Comparison of ENCODE assay signal across 7 mouse cellular contexts in genomic region chrX:11494246-11494630, GRCm38 (mm10).
DNase-seq lines count a peak whose midpoint lies in the region; ATAC-seq lines count a peak whose summit lies in the region.

No protein-coding gene starts in this region.

- peak overlapping the region; percentile 33; the same call in 1 of the 2 replicates for H3K4me3 ChIP-seq in heart, embryonic 13.5 days
- no peak overlapping the region for H3K4me3 ChIP-seq in midbrain, embryonic 11.5 days (ENCODE audit: low read depth, low read length)

- peak; percentile 5 for DNase-seq in urinary bladder, postnatal 14 days (ENCODE audit: low spot score)
- no peak for DNase-seq in urinary bladder, postnatal 25 days (ENCODE audit: low spot score)
- DNase-seq in kidney, postnatal 36 days, result peak; percentile 31 to 35
- DNase-seq in midbrain, embryonic 11.5 days (ENCODE audit: low spot score, missing footprints), result peak; percentile 92
- no peak for DNase-seq in urinary bladder, postnatal 10 days (ENCODE audit: low spot score)

- peak overlapping the region; percentile 90 for H3K27ac ChIP-seq in heart, embryonic 13.5 days (replicated peaks)
- peak overlapping the region; percentile 73 for H3K27ac ChIP-seq in midbrain, embryonic 11.5 days (ENCODE audit: low read depth, low read length)

- H3K27me3 ChIP-seq in heart, embryonic 13.5 days (replicated peaks), result peaks cover 16% of the 10 kb centered on the region; the same call in 1 of the 2 replicates
- H3K27me3 ChIP-seq in midbrain, embryonic 11.5 days (ENCODE audit: control insufficient read depth, insufficient read depth, low read length), result 0 out of 2 replicates have a peak, but pooled peaks cover 3% of the 10 kb centered on the region

- H3K4me1 ChIP-seq in heart, embryonic 13.5 days, result peaks cover 40% of the 10 kb centered on the region
- peaks cover 29% of the 10 kb centered on the region for H3K4me1 ChIP-seq in midbrain, embryonic 11.5 days (ENCODE audit: control insufficient read depth, insufficient read depth, low read length)

- WGBS in heart, embryonic 13.5 days, result 23% methylated on average over 12 of the region's 12 CpGs
- 16% methylated on average over 12 of the region's 12 CpGs for WGBS in midbrain, embryonic 11.5 days

- no peak for ATAC-seq in heart, embryonic 13.5 days (ENCODE audit: extremely low read depth, insufficient number of reproducible peaks, low FRiP score, low TSS enrichment)
- ATAC-seq in midbrain, embryonic 11.5 days (ENCODE audit: low FRiP score), result no peak
- ATAC-seq in megakaryocyte progenitor cell, adult 5-6 weeks (replicated peaks; ENCODE audit: poor library complexity), result no peak

- peak overlapping the region; percentile 65 for H3K9ac ChIP-seq in heart, embryonic 13.5 days
- H3K9ac ChIP-seq in midbrain, embryonic 11.5 days (ENCODE audit: low read length), result peak overlapping the region; percentile 27; the same call in 1 of the 2 replicates

- H3K36me3 ChIP-seq in heart, embryonic 13.5 days, result no peaks in the 10 kb centered on the region
- no peaks in the 10 kb centered on the region for H3K36me3 ChIP-seq in midbrain, embryonic 11.5 days (ENCODE audit: control insufficient read depth, insufficient read depth, low read length)

- peak overlapping the region; percentile 63 for H3K4me2 ChIP-seq in heart, embryonic 13.5 days
- peak overlapping the region; percentile 26; the same call in 1 of the 2 replicates for H3K4me2 ChIP-seq in midbrain, embryonic 11.5 days

- no peaks in the 10 kb centered on the region for H3K9me3 ChIP-seq in heart, embryonic 13.5 days
- no peaks in the 10 kb centered on the region for H3K9me3 ChIP-seq in midbrain, embryonic 11.5 days (ENCODE audit: control insufficient read depth, low read length)

Comparison
In these comparisons a context has a peak if more than half of its experiments do, and no peak if none do; other contexts are left out.
1. DNase-seq: peak in urinary bladder, postnatal 14 days (single experiment), kidney, postnatal 36 days (2 of 2) and midbrain, embryonic 11.5 days (single experiment); none in urinary bladder, postnatal 25 days (single experiment) and urinary bladder, postnatal 10 days (single experiment).